Mouse (Mus musculus): ENCODE data around the gene Vegfa.

The Vegfa gene

DNA sequence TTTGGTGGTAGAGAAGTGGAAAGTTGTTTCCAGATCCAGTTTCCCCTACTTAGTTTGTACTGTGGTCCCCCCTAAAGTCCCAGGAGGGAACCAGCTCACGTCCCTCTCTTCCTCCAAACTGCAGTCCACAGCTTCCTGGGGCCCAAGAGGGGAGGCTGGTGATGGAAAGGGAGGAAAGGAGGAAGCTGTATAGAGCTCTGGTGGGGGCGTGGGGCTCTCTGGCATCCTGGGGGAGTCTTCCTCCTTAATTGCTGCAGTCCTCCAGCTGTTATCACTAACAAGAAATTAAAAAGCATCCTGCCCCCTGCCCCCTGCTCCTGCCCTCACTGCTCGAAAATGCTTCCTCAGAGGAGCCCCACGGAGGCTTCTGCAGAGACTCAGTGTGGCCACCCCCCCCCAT, 17.4 kb upstream of the Vegfa start:
- no peak for DNase-seq

GRCm38 (mm10) chr17:46048184-46048583, 16.0 kb upstream of the Vegfa start:
- no peak for DNase-seq

DNA sequence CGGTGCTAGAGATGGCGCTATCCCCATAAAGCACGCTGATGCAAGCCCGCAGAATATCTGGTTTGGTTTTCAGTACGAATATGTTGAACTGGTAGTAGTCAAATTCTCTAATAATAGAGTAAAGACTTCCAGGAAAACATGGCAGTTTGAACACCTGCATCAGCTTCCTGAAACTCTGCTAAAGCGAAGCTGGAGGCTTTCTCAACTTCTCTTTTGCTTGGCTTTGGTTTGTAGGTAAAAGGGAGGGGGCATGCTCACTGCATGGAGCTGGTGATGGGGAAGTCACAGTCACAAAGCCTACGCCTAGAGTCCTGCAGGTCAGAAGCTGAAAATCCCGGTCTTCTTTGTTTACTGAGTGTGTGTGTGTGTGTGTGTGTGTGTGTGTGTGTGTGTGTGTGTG, 13.6 kb upstream of the Vegfa start:
- DNase-seq, result no peak

- DNase-seq, result no peak
Measured at GRCm38 (mm10) chr17:46044953-46045352, 12.8 kb upstream of the Vegfa start.

GRCm38 (mm10) chr17:46042158-46042557, 10.0 kb upstream of the Vegfa start:
- DNase-seq, result no peak

DNA sequence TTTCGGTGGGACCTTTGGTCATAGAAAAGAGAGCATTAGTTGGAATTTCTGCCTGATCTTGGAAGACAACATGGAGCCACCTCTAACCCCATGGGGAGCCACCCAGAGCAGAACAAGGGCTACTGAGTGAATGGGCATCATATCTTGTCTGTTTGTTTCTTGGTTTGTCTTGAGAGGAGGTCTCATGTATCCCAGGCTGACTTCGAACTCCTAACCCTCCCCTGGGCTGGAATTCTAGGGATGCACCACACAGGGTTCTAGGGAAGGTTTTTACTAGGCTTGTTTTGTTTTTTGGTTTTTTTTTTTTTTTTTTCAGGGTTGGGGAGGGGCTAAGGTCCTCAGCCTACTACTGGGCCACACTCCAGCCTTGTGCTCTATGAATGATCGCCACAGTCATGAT, 9.5 kb upstream of the Vegfa start:
- no peak for DNase-seq

GRCm38 (mm10) chr17:46041223-46041622, 9.1 kb upstream of the Vegfa start:
- peak; percentile 54 for DNase-seq

- no peak for DNase-seq
Measured at GRCm38 (mm10) chr17:46040561-46040960, 8.4 kb upstream of the Vegfa start.

DNA sequence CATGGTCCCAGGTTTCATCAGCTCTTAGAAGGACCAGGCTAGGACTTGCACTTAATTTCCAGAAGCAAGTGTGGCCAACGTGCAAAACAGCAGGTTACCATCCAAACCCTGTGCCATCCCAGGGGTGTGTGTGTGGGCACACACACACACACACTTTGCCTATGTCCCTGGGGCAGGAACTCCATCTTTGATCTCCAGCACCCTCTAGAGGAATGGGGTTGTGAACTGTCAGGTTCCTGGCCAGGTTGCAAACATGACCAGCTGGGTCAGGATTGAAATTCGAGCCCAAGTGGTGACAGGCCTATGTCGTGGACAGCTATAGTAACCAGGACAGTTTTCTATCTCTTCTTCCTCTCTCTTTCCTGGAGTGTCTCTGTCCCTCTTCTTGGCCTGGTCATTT, 6.7 kb upstream of the Vegfa start:
- DNase-seq, result no peak

DNA sequence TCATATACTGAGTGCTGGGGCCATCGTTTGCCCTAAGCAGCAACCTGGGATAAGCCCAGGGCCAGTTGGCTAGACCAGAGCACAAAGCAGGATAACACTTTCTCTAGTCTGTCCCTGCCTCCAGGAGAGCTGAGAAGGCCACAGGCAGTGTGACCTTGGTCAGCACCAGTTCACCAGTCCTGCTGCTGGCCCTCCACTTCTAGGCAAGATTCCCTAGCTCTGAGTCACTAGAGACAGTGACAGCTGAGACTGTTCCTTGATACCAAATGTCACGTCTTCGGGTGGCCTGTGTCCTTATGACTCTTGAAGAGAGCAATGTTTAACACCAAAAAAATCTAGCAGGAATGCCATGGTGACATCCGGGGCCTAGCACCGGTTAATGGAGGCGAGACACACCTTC, 4.2 kb upstream of the Vegfa start:
- no peak for DNase-seq

DNA sequence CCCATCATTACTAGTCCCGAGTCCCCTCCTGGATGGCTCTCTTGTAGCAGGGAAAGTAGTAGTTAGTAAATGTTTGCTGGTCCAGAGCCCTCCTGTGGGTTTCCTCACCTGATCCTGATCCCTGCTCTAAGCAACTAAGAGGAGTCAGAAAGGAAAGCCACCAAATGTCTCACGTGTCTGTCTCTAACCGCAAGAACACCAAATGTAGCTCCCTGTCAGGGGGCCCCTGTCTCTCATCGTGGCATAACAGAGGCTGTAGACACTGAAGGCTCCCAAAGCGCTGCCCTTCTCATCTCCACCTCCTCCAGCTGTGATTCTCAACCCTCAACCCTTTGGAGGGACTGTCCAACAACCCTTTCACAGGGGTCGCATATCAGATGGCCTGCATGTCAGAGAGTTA, 1.9 kb upstream of the Vegfa start:
- DNase-seq, result no peak

- no peak for DNase-seq
Measured at GRCm38 (mm10) chr17:46033607-46034006, 1.4 kb upstream of the Vegfa start.

DNA sequence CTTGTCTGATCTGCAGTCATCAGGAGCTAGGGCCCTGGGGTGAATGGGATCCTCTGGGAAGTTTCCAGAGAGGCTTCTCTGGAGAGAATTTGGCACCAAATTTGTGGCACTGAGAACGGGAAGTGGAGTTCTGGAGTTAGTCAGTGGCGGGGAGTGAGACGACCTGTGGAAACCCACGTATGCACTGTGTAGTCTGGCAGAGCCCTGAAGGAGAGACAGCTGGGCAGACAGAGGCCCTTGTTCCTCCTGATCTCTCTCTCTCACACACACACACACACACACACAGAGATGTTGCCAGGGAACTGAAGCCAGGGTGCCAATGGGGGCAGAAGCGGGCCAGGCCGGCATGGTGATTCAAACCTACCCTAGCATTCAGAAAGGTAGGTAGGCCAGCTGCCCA, 953 bp upstream of the Vegfa start:
- DNase-seq, result no peak

DNA sequence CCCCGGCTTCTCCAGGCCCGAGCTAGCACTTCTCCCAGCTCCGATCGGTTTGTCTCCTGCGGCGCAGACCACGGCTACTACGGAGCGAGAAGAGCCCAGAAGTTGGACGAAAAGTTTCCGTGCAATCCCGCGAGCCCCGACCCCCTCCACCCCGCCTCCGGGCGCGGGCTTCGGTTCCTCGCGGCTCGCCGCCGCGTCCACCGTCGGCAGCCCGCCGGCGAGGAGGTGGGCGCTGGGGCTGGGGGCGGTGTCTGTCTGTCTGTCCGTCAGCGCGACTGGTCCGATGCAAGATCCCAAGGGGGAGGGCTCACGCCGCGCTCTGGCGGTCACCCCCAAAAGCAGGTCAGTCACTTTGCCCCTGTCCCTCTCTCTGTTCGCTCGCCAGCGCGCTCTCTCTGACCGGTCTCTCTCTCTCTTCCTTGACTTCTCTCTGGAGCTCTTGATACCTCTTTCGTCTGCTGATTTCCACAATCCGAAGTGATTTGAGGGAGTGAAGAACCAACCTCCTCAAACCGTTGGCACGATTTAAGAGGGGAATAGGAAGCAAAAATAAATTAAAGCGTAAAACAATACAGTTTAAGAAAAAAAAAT, 453 bp downstream of the Vegfa start:
- DNase-seq, result peak; percentile 72

GRCm38 (mm10) chr17:46030731-46031620, 1.2 kb downstream of the Vegfa start:
- DNase-seq, result peak; percentile 86

DNA sequence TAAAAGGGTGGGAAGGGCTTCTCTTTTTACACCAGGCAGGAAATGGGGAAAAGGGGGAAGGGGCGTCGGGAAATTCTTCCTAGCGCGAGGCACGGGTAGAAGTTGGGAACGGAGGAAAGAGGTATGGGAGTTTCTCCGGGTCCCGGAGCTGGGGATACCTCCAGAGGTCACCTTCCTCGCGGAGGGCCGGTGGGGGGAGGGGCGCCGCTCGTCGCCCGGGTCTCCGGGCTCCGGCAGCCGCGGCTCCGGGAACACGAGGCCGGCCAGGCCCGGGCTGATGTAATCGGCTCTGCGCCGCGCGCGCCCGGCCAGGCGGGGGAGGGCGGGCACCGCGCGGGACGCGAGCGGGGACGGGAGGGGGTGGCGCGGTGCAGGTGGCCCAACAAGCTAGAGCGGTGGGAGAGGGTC, 1.8 kb downstream of the Vegfa start:
- DNase-seq, result no peak

DNA sequence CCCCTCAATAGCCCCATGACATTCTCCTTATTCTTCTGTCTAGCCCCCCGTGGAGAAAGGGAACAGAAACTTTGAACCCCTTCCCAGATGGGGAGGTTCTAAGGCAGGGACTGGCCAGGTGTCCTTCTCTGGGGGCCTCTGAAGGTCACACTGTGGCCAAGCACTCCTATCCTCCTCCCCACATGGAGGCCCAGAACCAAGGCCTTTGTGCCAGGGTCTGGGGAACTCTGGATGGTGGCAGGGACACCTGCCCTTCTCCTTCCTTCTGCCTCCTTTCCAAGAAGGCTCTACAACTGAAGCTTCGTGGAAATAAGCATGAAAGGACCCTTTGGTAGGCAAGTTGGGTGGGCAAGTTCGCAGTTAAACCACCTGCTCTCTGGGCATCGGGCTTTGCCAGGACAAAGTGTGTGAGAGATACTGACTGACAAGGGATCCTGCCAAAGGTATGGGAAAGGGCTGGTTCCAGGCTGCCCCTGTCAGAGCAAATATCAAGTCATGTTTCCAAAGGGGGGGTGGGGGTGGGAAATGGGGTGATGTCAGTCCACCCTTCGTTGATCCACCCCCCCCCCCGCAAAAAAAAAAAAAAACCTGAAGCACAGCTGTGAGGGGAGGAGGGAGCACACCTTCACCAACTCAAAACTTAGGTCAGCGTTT, 2.5 kb downstream of the Vegfa start:
- DNase-seq, result peak; percentile 60

DNA sequence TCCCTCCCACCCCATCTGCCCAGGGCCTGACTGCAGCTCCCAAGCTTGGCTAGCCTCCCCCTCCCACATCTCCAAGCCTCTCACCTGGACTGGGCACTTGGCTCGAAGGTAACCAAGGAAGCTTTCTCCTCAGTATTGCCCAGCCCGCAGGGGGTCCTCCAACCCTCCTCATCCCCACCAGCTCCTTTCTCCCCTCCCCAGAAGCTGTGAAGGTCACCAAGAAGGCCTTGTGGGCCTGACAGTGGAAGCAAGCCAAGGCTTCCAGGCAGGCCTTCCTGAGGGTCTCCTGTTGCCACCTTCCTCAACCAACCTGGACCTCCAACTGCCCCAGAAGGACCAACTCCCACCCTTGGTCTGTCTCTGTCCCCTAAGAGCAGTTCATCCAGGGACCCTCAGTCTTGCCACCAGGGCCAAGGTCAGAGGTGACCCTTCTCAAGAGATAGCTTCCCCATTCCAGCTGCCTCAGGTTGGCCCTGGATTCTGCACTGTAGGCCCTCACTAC, 3.1 kb downstream of the Vegfa start:
- no peak for DNase-seq

GRCm38 (mm10) chr17:46028210-46029051, 3.7 kb downstream of the Vegfa start:
- DNase-seq, result peak; percentile 76

GRCm38 (mm10) chr17:46027066-46027917, 4.9 kb downstream of the Vegfa start:
- DNase-seq, result peak; percentile 85

DNA sequence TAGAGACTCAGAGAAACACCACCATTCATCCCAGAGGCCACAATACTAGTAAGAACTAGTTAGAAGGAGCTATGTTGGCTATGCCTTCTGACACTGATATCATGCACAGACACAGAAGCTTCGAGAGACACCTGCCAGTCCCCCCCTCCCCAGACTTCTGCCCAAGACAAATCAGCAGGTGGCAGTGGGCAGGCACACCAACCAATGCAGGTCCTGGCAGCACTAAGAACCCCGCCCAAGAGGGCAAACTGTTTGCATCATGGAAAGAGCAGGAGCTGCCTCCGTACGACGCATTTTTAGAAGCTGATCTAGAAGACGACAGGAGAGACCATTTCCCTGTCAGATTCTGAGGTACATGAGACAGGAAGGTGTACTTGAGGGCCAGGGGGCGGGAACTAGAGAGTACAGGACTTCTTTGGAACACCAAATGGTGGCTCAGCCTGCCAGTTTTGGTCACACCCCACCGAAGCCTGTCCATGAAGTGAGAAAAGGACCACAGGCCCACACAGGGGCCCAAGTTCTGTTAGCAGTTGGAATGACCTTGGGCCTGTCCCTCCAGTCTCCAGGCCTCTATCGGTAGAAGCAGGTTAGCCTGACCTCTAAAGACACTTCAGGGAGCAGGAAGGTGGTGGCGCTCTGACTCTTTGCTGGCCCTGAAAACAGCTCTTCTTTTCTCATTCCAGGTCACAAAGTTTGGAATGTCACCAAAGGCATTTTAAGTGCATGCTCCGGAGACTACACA, 6.1 kb downstream of the Vegfa start:
- DNase-seq, result peak; percentile 54

Data from kidney, adult 18-20 months (tissue).